Mouse (Mus musculus) forebrain, embryonic 16.5 days (tissue): ENCODE data around the gene Tbce. TPM values are rescaled to one million over a fixed set of nuclear protein-coding genes. Genes with fewer than 3 reads are reported as not detected.

ENCODE experiments used
- ATAC-seq: fragments of 200-750 bp; cut with Nextera tagmentation; 2 replicates; pipeline ENCODE4 v1.8.0; 2017; ENCODE audit warnings: mild to moderate bottlenecking, moderate library complexity
- H3K27ac ChIP-seq: fragments of 300-500 bp; sonication (generic); 2 replicates; pipeline ENCODE4 v1.5.1; 2014; ENCODE audit warnings: low read length, control low read depth
- H3K27me3 ChIP-seq: fragments of 300-500 bp; sonication (generic); replicated peaks from 2 replicates; pipeline ENCODE4 v1.6.1; 2014; ENCODE audit warnings: low read length; ENCODE audit not compliant: control insufficient read depth, insufficient read depth
- H3K36me3 ChIP-seq: fragments of 300-500 bp; sonication (generic); 2 replicates; pipeline ENCODE4 v1.6.1; 2014; ENCODE audit not compliant: control insufficient read depth, insufficient read depth
- H3K4me1 ChIP-seq: fragments of 300-500 bp; sonication (generic); replicated peaks from 2 replicates; pipeline ENCODE4 v1.6.1; 2014; ENCODE audit warnings: low read length; ENCODE audit not compliant: control insufficient read depth, insufficient read depth
- H3K4me2 ChIP-seq: fragments of 300-500 bp; sonication (generic); 2 replicates; pipeline ENCODE4 v1.6.1; 2014; ENCODE audit warnings: mild to moderate bottlenecking, low read length, control low read depth
- H3K4me3 ChIP-seq: fragments of 300-500 bp; sonication (generic); replicated peaks from 2 replicates; pipeline ENCODE4 v1.5.1; 2014; ENCODE audit warnings: mild to moderate bottlenecking, low read length, control low read depth
- H3K9ac ChIP-seq: fragments of 300-500 bp; sonication (generic); replicated peaks from 2 replicates; pipeline ENCODE4 v1.6.1; 2014; ENCODE audit warnings: low read depth, low read length, control low read depth
- H3K9me3 ChIP-seq: fragments of 300-500 bp; sonication (generic); 2 replicates; pipeline ENCODE4 v1.6.1; 2016; ENCODE audit warnings: low read length; ENCODE audit not compliant: control insufficient read depth
- WGBS: fragments of 180-500 bp; shearing (Covaris S2); extraction: QIAGEN DNeasy Blood & Tissue Kit; methylation state at CpG from one replicate; pipeline ENCODE4 v1.1.7; 2014; 5-methylcytosine and 5-hydroxymethylcytosine counted together
- polyA plus RNA-seq: library from polyadenylated mRNA; unstranded; fragments of >200 nt; fragmentation: Nextera tagmentation; extraction: Ambion mirVana; gene quantifications from 2 replicates; pipeline ENCODE4 v1.2.1, GENCODE M21; 2015

Gene Tbce
- polyA plus RNA-seq, 1 experiment from 2014 or later, result 113 TPM

- Histone ChIP-seq H3K4me3 (no peak overlapping the region), H3K9me3 (no peaks in the 10 kb centered on the region), H3K4me1 (no peaks in the 10 kb centered on the region), H3K27me3 (no peaks in the 10 kb centered on the region), H3K4me2 (no peak overlapping the region), H3K27ac (no peak overlapping the region), H3K36me3 (peaks cover 11% of the 10 kb centered on the region), H3K9ac (no peak overlapping the region)
- no peak for ATAC-seq
Measured at GRCm38 (mm10) chr13:14018283-14018682, 21.2 kb downstream of the Tbce start.

GRCm38 (mm10) chr13:14015609-14016008 is 23.8 kb downstream of the Tbce start:
- Histone ChIP-seq H3K4me2 (no peak overlapping the region), H3K27me3 (no peaks in the 10 kb centered on the region), H3K9ac (no peak overlapping the region), H3K4me3 (no peak overlapping the region), H3K4me1 (no peaks in the 10 kb centered on the region), H3K9me3 (no peaks in the 10 kb centered on the region), H3K36me3 (peaks cover 15% of the 10 kb centered on the region), H3K27ac (no peak overlapping the region)
- WGBS, result 92% methylated on average over 6 of the region's 6 CpGs
- ATAC-seq, result no peak

- Histone ChIP-seq H3K27ac (no peak overlapping the region), H3K4me1 (no peaks in the 10 kb centered on the region), H3K9me3 (no peaks in the 10 kb centered on the region), H3K27me3 (no peaks in the 10 kb centered on the region), H3K4me2 (no peak overlapping the region), H3K36me3 (peaks cover 13% of the 10 kb centered on the region), H3K9ac (no peak overlapping the region), H3K4me3 (no peak overlapping the region)
- WGBS, result 92% methylated on average over 4 of the region's 4 CpGs
- no peak for ATAC-seq
Measured at GRCm38 (mm10) chr13:14014540-14014939, 24.9 kb downstream of the Tbce start.

DNA sequence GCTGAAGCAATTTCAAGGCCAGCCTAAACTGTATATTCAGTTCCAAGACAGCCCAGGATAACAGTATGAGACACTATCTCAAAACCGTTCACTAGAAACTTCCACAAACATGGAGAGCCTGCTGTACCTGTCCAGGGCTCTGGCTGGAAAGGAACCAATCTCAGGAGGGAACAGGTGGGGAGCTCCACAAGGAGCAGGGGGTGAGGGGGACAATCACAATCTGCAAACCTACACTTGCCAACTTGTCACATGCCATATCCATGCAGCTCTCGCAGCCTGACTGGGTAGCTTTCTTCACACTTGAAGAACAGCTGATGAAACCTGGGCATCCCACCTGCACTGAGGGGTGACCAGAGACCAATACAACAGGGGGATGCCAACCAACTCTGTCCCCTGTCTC is 25.4 kb downstream of the Tbce start:
- Histone ChIP-seq H3K9me3 (no peaks in the 10 kb centered on the region), H3K27ac (no peak overlapping the region), H3K36me3 (peaks cover 11% of the 10 kb centered on the region), H3K9ac (no peak overlapping the region), H3K4me2 (no peak overlapping the region), H3K4me1 (no peaks in the 10 kb centered on the region), H3K4me3 (no peak overlapping the region), H3K27me3 (no peaks in the 10 kb centered on the region)
- ATAC-seq, result no peak
- WGBS, result 96% methylated on average over 2 of the region's 2 CpGs

- Histone ChIP-seq H3K9ac (no peak overlapping the region), H3K27me3 (no peaks in the 10 kb centered on the region), H3K36me3 (peaks cover 10% of the 10 kb centered on the region; the same call in 1 of the 2 replicates), H3K9me3 (no peaks in the 10 kb centered on the region), H3K27ac (no peak overlapping the region), H3K4me3 (no peak overlapping the region), H3K4me2 (no peak overlapping the region), H3K4me1 (no peaks in the 10 kb centered on the region)
- ATAC-seq, result no peak; the same call in 1 of the 2 replicates
- 90% methylated on average over 4 of the region's 4 CpGs for WGBS
Measured at GRCm38 (mm10) chr13:14011454-14011995, 27.9 kb downstream of the Tbce start.

- H3K27me3 ChIP-seq, result no peaks in the 10 kb centered on the region
- H3K4me3 ChIP-seq, result no peak overlapping the region
- H3K9ac ChIP-seq, result no peak overlapping the region
- H3K36me3 ChIP-seq, result peaks cover 12% of the 10 kb centered on the region; the same call in 1 of the 2 replicates
- no peaks in the 10 kb centered on the region for H3K4me1 ChIP-seq
- no peak overlapping the region for H3K27ac ChIP-seq
- 83% methylated on average over 2 of the region's 2 CpGs for WGBS
- no peak for ATAC-seq
- no peak overlapping the region for H3K4me2 ChIP-seq
- H3K9me3 ChIP-seq, result no peaks in the 10 kb centered on the region
Measured at GRCm38 (mm10) chr13:14006056-14006455, 33.4 kb downstream of the Tbce start.

DNA sequence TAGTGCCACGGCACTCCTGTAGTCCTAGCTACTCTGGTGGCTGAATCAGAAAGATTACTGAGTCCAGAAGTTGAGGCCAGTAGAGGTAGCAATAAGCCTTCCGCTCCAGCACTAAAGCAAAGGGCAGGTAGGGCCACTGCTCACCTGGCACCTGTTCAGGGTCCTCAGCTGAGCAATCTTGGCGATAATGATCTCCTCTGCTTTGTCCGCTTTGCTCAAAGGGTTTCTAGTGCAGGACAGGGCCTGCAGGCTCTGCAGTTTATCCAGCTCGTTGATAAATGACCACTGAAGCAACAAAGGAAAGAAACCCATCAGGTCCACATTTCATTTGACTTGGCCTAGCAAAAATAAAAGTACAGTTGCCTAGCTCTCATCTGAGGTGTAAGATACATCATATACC is 34.4 kb downstream of the Tbce start:
- no peak overlapping the region for H3K4me3 ChIP-seq
- no peaks in the 10 kb centered on the region for H3K9me3 ChIP-seq
- no peak for ATAC-seq
- no peaks in the 10 kb centered on the region for H3K4me1 ChIP-seq
- H3K27ac ChIP-seq, result no peak overlapping the region
- H3K4me2 ChIP-seq, result no peak overlapping the region
- H3K27me3 ChIP-seq, result no peaks in the 10 kb centered on the region
- no peak overlapping the region for H3K9ac ChIP-seq
- 91% methylated on average over 5 of the region's 5 CpGs for WGBS
- peaks cover 12% of the 10 kb centered on the region; the same call in 1 of the 2 replicates for H3K36me3 ChIP-seq

DNA sequence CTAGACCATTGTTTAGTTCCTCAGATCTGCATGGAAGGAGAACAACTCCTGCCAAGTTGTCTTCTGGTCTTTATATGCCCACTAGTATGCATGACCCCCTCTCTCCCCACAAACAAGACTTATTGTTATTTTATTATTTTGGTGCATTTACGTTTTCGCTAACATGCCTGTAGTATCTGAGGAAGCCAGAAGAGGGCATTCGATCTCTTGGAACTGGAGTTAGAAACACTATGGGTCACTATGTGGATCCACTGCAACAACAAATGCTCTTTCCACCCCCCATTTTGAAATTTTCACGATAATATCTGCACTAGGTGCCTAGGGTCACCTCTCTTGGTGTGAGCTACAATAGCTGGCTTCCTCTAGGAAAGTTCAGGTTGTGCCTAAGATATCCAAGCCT is 35.4 kb downstream of the Tbce start:
- Histone ChIP-seq H3K4me1 (no peaks in the 10 kb centered on the region), H3K27ac (no peak overlapping the region), H3K9me3 (no peaks in the 10 kb centered on the region), H3K4me3 (no peak overlapping the region), H3K4me2 (no peak overlapping the region), H3K36me3 (peaks cover 12% of the 10 kb centered on the region), H3K27me3 (no peaks in the 10 kb centered on the region), H3K9ac (no peak overlapping the region)
- 82% methylated on average over 4 of the region's 4 CpGs for WGBS
- no peak for ATAC-seq

GRCm38 (mm10) chr13:14002706-14003105 is 36.7 kb downstream of the Tbce start:
- 49% methylated on average over 2 of the region's 2 CpGs for WGBS
- H3K27ac ChIP-seq, result no peak overlapping the region
- H3K27me3 ChIP-seq, result no peaks in the 10 kb centered on the region
- no peak overlapping the region for H3K4me3 ChIP-seq
- peak; percentile 9; the same call in 1 of the 2 replicates for ATAC-seq
- H3K4me1 ChIP-seq, result no peaks in the 10 kb centered on the region
- peaks cover 19% of the 10 kb centered on the region for H3K36me3 ChIP-seq
- no peak overlapping the region for H3K4me2 ChIP-seq
- no peak overlapping the region for H3K9ac ChIP-seq
- no peaks in the 10 kb centered on the region for H3K9me3 ChIP-seq

DNA sequence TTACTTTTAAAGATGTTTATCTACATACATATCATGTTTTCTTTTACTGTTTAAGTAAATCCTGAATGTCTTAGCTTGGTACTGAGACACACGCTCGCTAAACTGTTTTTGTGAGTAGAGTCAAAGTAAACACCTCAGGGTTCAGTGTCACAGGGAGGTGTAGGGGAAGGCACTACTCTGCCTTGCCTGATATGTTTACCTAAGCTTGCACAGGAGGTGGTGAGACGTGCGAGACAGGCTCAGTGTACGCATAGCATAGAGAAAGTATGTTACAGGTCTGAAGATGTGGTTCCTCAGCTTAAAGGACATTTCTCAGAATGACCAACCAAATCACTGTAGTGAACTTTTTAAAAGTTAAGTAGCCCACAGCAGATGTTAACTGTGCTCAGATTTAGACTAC is 42.0 kb downstream of the Tbce start:
- 91% methylated on average over 5 of the region's 5 CpGs for WGBS
- Histone ChIP-seq H3K4me2 (no peak overlapping the region), H3K9me3 (no peaks in the 10 kb centered on the region), H3K27ac (no peak overlapping the region), H3K9ac (no peak overlapping the region), H3K27me3 (no peaks in the 10 kb centered on the region), H3K4me1 (no peaks in the 10 kb centered on the region), H3K36me3 (peaks cover 27% of the 10 kb centered on the region), H3K4me3 (no peak overlapping the region)
- ATAC-seq, result no peak
